Mouse (Mus musculus): ENCODE measurements around the gene Rexo5.

The Rexo5 gene

DNA sequence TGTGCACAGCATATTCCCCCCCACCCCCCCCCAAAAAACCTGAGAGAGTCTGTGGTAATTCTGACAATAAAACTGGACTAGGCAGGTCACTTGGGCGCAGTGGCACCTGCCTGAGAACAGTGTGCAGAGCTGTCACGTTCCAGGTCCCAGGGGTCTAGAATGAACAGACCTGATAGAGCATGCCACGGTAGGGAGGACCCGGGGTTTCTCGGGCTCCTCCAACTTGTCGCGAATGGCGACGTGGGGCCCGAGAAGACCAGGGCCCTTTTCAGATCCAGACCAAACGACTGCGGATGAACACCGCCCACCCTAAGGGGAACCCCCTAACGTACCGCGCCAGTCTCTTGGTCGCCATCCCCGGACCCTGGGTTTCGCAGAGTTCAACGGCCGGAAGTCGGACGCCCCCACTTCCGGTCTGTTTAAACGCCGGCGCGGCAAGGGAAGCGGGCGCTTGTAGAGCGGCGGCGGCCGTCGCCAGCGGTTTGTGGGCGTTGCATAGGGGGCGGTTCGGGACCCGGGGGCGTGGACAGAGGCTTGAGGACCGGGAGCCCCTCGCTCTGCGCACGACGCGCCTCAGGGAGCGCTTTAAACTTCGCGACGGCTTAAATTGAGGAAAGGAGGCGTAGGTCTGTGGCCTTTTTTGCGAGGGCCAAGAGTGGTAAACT, at the start of gene Rexo5, which contains the start of gene Eri2:
Rexo5 (plus strand) TSS at position 421 of the 665 bp plus-strand sequence.
Eri2 (minus strand) TSS at position 473 of the 665 bp plus-strand sequence.
- DNase-seq, result peak; percentile 90 to 93

DNA sequence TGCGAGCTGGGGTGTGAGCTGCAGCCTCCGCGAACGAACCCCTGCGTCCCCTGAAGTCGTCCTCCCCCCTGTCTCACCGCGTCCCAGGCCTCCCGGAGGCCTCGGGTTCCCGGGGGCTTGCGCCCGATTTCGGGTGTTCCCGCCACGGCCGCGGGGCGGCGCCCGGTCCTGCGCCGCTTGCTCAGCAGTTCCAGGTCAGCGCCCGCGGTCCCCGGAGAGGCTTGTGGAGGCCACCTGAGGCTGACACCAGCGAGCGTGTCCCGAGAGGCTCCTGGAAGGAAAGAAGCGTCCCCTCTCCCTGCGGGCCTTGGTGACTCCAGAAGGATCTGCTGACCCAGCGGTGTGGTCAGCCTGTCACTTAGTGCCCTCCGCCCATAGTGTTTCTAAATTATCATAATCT, 49.5 kb upstream of the Rexo5 start:
- DNase-seq, result peak; percentile 4 to 12

DNA sequence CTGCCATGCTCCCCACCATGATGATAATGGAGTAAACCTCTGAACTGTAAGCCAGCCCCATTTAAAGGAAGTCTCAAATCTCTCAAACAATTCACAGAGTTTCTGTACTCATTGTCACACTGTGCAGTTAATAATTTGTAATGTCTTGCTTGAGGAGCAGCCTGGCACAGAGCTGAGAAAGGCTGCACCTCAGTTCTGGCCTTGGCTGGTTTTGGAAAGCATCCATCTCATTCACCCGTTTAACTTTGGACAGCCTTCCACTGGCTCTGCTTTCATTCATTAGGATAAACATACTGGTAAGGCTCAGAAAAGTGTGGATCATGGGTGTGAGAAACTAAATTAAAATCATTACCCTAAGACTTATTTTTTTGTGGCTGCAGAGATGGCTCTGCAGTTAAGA, 47.9 kb upstream of the Rexo5 start:
- DNase-seq, result peak; percentile 7 to 11

DNA sequence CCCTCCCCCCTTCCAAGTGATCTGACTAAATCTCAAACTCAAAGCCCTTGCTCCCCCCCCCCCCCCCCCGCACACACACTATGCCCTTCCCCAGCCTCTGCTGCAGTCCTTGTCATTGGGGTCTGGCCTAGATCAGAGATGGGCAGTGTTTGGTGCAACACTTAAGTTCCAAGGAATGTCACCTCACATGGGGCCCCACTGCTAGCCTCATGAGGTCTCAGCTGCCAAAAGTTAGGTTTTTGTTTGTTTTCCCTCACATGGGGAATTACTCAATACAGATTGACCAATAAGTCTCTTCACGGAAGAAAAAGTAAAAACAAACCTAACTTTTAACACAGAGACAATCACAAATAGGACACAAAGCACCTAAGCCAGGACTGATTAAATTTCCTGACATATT, 45.0 kb upstream of the Rexo5 start:
- DNase-seq, result no peak

DNA sequence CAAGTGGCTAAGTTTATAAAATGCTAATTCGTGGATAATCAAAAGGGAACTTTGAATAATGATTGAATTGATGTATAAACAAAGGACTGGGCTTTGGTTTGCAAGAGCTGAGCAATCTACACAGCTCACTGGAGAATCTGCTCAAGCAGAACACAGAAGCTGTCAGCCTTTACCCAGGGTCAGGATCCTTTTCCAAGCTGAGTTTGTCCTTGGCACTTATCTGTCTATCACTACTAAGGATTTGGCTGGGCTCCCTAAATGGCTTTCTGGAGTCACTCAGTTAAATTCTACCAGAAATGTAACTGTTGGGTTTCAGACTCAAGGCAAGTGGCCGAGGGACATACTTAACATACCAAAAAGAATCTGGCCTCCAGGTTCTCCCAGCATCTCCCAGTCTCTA, 43.9 kb upstream of the Rexo5 start:
- peak in 1 of 2 experiments; percentile 6 for DNase-seq

DNA sequence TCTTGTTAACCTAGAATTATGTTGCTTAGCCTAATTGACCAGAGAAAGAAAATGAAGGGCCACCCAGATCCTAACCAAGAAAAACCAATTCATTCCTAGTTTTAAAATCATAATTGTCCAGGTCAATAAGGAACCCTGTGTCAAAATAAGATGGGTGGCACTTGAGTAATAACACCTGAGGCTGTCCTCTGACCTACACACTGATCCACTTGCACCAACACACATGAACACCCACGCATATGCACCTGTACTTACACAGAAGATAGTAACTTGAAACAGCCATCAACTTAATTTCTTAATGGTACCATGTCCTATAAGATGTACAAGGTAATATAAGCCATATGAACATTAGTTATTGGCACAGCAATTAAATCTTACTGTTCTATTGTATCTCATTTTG, 40.1 kb upstream of the Rexo5 start:
- DNase-seq, result no peak

DNA sequence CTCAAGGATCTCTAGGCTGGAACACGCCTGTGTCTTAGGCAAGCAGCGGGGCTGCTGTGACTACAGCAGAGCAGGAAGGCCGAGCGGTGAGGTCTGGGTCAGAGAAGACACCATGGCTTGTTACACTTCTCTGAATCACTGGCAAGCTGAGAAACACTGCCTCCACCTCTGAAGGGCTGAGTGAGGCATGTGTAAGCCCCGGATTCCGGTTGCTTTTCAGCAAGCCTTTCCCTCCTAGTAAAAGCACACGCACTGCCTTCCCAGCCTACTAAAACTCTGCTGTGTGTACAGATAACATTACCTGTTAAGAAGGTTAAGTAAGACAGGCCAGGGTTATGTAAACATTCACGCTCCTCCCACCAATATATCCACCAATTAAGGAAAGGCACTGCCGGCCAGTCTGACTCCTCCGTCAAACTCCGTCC, 33.3 kb upstream of the Rexo5 start, which contains the start of gene Acsm3:
Acsm3 (plus strand) TSS at position 397 of the 425 bp plus-strand sequence.
- no peak for DNase-seq

DNA sequence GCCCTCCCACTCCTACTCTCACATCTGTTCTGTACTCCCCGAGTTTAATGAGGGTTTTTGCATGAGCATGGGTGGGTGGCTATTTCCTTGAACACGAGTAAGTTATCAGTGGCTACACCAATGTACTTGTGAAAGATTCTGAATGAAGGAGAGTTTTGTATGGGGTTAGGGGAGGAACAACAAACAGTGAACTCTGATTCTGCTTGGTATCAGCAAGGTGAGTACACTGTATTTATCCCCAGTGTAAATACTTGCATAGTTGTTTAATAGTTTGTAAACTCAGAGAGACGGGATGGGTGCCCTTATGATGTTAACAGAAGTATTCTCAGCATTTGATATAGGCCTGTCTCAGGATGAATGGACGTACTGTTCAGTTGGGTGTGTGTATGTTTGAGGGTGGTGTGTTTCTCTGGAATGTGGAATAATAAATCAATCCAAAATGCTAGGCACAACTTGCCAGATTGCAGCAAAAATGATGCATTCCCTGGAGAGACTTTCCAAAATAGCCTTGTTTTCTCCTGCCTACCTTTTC, 31.6 kb upstream of the Rexo5 start:
- no peak for DNase-seq

DNA sequence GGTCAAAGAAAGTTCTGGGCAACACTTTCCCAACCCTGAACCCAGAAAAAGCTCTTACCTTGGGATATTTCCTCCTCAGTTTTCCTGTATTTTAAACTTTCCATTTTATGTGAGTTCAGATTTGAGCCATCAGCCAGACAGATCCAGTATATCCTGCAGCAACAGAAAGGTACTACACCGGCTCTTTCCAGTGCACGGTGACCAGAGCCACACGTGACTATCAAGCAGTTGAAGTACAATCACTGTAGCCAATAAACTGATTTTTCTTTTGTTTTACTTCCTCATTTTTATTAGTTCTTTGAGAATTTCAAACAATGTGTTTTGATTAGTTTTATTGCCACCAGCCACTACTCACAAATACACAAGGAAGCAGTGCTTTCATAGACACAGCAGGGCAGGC, 29.4 kb upstream of the Rexo5 start:
- no peak for DNase-seq

DNA sequence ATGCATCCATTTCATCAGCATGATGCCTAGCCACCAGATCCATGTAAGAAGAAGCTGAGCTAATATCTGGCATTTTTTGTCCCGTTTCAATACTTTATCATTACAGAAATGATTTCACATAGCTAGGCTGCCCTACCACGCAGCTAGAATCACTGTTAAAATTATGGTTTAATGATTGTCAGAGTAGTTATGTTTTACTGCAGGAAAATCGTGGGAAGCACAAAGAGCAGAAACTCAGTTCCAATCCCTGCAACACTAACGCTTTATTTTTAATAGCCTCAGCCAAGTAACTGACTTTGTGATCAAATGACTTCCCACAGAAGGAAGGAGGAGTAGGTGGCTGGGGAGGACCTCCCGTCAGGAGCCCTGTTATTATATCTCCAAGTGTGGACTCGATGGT, 26.8 kb upstream of the Rexo5 start:
- DNase-seq, result no peak

DNA sequence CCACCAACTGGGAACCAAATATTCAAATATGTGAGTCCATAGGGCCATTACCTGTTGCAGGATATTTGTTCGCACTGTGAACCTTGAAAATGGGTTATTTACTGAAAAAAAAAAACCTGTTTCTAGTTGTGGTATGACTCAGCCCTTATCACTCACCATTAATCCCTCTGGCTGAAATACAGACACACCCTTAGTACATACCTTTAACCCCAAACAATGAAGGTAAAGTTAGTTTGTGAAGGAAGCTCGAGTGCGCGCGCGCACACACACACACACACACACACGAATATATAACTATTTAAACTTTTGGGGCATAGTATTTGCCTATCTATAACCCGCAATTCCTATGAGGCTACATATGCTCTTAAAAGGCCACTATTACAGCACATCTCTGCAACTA, 23.9 kb upstream of the Rexo5 start:
- DNase-seq, result no peak

DNA sequence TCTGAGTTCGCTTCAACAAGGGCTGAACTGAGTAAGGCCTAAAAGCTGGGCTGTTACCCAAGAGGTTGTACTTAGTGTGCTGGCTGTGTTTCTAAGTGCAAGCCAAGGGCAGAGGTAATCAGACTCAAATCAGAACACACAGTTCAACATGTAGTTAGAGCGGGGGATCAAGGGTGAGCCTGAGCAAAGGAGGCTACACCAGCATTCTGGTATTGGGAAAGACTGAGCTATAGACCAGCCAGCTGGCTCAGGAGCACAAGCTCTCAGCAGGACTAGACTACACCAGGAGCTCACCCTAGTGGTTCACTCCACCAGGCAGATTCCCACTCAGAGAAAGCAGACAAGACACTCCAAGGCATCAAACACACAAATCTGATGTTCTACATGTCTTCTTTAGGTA, 10.4 kb upstream of the Rexo5 start:
- no peak for DNase-seq

DNA sequence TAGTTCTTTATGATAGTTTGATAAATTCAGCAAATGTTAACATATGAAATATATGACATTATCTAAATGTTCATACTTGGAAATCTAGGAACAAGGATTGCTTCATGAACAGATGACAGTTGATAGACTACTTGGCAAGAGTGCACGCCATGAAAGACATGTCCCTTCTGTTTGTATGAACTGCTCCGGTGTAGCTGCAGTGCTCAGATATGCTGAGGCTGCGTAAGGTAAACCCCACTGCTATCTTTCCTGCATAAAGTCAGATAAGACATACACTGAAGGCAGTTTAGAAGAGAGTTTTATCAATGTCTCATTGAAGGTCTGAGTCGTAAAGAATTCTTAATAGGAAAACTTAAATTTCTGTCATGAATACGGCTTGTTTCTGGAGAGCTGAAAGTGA, 8.9 kb upstream of the Rexo5 start:
- no peak for DNase-seq

DNA sequence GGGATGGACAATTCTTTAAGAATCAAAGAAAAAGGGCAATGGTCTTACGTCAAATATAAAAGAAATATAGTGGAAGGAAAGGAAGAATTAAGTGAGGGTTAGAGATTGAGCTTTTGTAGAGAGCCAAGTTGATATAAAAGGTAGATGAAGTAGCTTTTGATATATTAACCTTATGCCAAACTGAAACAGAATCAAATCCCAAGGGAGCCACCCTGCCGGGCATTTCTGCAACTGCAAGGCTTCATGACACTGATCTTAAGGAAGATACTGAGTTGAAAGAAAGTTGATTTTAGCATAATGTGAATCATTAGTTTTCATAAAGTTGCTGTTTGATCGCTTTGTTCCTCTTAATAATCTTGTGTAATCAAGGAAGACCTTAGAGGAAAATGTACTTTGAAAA, 4.8 kb upstream of the Rexo5 start:
- DNase-seq, result no peak

DNA sequence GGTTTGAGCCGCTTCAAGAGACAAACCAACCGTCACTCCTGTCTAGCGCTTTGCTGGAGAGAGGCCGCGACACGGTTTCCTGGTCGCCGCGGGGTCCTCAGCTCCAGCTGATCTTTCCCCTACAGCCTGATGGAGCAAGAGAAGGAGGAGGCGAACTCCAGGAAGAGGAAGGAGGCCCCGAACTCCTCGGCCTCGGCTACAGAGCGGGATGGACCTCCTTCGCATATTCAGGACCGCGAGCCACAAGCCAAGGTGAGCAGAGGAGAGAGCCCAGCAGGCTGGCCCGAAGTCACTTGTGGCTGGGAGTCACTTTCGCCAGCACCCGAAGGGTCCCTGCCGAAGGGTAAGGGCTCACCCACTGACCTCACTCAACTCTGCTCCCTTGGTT, 439 bp downstream of the Rexo5 start:
- DNase-seq, result no peak

DNA sequence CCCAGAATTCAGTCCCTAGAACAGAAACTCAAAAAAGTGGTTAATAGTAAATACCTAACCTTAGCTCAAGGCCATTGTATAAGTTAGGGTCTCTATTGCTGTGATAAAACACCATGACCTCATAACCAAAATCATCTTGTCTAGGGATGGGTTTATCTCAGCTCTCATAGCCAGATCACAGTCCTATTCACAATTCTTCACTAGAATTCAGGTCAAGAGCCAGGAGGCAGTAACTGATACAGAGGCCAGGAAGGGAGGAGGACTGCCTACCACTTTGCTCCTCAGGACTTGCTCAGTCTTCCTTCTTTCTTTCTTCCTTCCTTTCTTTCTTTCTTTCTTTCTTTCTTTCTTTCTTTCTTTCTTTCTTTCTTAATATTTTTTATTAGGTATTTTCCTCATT, 1.5 kb downstream of the Rexo5 start:
- DNase-seq, result no peak

DNA sequence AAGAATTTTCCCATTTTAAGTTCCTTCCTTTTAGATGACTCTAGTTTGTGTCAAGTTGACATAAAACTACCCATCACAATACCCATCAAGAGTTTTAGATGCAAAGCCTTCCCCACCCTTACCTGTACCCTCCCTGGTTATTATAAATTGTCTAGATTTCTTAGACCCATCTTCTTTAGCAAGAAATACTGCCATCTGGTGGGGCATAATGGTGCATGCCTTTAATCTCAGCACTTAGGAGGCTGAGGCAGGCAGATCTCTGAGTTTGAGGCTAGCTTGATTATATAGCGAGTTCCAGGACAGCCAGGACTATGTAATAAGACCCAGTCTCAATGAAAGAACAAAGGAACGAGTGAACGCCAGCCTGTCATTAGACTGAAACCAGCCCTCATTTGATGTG, 6.7 kb downstream of the Rexo5 start:
- DNase-seq, result no peak

DNA sequence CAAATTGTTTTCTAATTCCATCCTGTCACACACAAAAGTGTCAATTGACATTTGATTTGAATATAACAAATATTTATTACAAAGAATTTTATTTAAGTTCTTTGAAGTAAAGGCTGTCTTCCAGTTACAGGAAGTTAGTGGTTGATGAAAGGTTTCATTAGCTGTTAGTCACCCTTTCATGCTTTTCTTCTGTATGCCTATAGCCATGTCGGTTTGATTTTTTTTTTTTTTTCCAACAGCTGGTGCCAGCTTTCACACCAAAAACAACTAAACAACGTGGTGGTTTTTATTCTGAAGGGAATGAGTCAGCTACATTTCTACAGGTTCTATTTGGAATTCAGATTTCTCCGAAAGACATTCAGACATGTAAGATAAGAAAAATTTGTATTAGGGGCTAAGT, 7.2 kb downstream of the Rexo5 start:
- no peak for DNase-seq

DNA sequence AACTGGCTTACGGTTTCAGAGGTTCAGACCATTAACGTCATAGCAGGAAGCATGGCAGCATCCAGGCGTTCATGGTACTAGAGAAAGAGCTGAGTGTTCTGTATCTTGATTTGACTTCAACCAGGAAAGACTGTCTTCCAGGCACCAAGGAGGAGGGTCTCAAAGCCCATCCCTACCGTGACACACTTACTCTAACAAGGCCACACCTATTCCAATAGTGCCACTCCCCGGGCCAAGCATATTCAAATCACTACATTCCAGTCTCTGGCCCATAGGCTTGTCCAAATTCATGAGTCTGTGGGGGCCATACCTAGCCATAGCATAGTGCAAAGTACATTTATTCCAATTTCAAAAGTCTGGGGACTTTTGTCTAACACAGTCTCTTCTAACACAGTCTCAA, 13.6 kb downstream of the Rexo5 start:
- no peak for DNase-seq

DNA sequence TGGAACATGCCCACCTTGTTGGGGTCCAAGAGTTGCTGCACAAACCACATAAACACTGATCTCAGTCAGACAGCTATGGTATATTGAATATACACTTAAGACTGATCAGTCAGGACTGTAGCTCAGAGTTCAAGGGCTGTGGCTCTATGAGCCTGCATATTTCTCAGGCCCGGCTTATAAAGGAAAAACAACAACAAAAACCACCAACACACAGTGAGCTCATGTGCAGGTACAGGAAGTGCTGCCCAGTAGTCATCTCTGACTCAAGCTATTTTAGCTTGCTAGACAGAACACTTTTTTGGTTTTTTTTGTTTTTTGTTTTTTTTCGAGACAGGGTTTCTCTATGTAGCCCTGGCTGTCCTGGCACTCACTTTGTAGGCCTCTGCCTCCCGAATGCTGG, 14.9 kb downstream of the Rexo5 start:
- DNase-seq, result no peak

DNA sequence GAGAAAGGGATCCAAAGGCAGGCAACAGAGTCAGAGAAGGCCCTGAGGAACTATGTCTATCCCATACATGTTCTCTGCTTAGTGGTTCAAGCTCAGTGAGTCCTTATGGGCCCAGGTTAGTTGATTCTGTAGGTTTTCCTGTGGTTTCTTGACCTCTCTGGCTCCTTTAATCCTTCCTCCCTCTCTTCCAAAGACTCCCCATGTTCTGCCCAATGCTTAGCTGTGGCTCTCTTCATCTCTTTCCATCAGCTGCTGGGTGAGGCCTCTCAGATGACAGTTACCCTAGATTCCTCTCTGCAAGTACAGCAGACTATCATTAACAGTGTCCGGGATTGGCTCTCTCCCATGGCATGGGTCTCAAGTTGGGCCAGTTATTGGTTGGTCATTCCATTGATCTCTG, 41.6 kb downstream of the Rexo5 start:
- no peak for DNase-seq

DNA sequence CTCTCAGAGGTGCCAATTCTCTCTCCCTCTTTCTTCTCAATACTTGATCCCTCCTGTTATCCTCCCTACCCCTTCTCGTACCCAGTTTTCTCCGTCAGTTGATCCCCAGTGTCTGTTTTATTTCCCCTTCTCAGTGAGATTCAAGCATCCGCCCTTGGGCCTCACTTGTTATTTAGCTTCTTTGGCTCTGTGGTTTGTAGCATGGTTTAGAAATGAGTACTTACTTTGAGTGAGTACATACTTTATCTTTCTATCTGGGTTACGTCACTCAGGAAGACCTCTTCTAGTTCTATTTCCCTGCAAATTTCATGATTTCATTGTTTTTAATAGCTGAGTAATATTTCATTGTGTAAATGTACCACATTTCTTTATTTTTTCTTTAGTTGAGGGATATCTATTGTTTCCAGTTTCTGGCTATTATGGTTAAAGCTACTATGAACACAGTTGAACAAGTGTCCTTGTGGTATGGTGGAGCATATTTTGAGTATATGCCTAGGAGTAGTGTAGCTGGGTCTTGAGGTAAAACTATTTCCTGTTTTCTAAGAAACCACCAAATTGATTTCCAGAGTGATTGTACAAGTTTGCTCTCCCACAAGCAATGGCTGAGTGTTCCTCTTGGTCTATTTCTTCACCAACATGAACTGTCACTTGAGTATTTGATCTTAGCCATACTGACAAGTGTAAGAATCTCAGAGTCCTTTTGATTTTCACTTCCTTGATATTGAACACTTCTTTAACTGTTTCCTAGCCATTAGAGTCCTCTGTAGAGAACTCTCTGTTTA, 42.4 kb downstream of the Rexo5 start:
- DNase-seq, result no peak

DNA sequence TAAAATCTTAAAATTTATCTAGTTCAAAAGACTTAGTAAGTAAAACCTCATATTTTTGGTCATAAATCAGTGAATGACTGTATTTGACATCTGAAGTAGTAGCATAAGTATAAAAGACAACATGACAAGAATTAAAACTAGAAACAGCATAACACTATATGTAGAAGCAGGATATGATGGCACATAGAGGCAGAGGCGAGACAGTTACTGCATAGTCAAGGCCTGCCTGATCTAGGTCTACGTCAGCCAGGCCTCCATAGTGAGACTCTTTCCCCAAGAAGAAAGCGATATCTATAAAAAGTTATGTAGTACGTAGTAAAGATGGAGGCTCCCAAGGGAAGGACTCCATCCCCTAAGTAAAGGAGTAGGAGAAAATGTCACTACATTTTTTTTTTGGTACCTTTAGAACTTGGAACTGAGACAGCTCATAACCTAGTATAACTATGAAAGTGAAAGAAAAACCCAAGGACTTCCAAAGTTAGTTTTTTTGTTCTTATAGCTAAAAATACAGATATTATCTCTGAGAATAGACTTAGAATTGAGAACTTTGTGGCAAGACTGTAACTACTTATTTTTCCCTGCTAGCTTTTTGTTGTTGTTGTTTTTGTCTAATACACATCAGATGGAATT, 48.1 kb downstream of the Rexo5 start:
- DNase-seq, result no peak

DNA sequence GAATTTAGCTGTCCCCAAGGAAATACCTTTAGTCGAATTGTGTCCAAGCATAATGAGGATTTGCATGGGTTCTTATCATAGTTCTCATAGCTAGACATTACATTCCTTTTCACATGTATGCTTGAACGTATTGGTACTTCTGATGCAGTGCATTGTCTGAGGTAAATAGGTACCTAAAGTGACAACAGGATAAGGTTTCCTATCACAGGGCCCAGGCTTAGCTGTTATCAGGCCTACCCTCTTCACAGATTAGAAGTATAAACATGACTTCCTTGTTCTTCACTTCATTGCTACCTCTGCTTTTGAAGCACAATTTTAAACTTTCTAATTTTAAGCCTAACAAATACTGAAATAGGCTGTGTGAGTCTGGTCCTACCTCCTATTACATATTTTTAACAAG, 51.7 kb downstream of the Rexo5 start:
- DNase-seq, result no peak

All from cerebellum, postnatal 10 days (tissue).